Mouse (Mus musculus) embryonic facial prominence, embryonic 13.5 days (tissue): ENCODE results near the gene Olfr610. TPM values are rescaled to one million over a fixed set of nuclear protein-coding genes. Genes with fewer than 3 reads are reported as not detected.
"Not testable (repeated sequence)": the region's sequence is repeated elsewhere in the genome, so short reads cannot be mapped to it uniquely, and the experiment has no call there.

Source experiments
- ATAC-seq: fragments of 200-750 bp; cut with Nextera tagmentation; 2 replicates; pipeline ENCODE4 v1.8.0; 2017; ENCODE audit warnings: low read depth; ENCODE audit not compliant: insufficient number of reproducible peaks, insufficient read depth, low FRiP score, low TSS enrichment
- H3K27ac ChIP-seq: fragments of 300-500 bp; sonication (generic); 2 replicates; pipeline ENCODE4 v1.5.1; 2015; ENCODE audit warnings: moderate library complexity, mild to moderate bottlenecking, inconsistent platforms
- H3K27me3 ChIP-seq: fragments of 300-500 bp; sonication (generic); 2 replicates; pipeline ENCODE4 v1.6.1; 2015; ENCODE audit warnings: mild to moderate bottlenecking, inconsistent platforms
- H3K36me3 ChIP-seq: fragments of 300-500 bp; sonication (generic); 2 replicates; pipeline ENCODE4 v1.6.1; 2015; ENCODE audit warnings: mild to moderate bottlenecking, inconsistent platforms
- H3K4me1 ChIP-seq: fragments of 300-500 bp; sonication (generic); 2 replicates; pipeline ENCODE4 v1.6.1; 2015; ENCODE audit warnings: inconsistent platforms
- H3K4me2 ChIP-seq: fragments of 300-500 bp; sonication (generic); 2 replicates; pipeline ENCODE4 v1.6.1; 2015; ENCODE audit warnings: moderate library complexity, mild to moderate bottlenecking, inconsistent platforms
- H3K4me3 ChIP-seq: fragments of 300-500 bp; sonication (generic); 2 replicates; pipeline ENCODE4 v1.5.1; 2015; ENCODE audit warnings: mild to moderate bottlenecking, inconsistent platforms
- H3K9ac ChIP-seq: fragments of 300-500 bp; sonication (generic); 2 replicates; pipeline ENCODE4 v1.6.1; 2015; ENCODE audit warnings: mild to moderate bottlenecking, inconsistent platforms
- H3K9me3 ChIP-seq: fragments of 300-500 bp; sonication (generic); 2 replicates; pipeline ENCODE4 v1.6.1; 2016; ENCODE audit warnings: inconsistent platforms
- WGBS: fragments of 180-500 bp; shearing (Covaris S2); methylation state at CpG from one replicate; pipeline ENCODE4 v1.1.7; 2015; ENCODE audit warnings: mixed read lengths; 5-methylcytosine and 5-hydroxymethylcytosine counted together
- polyA plus RNA-seq: library from polyadenylated mRNA; unstranded; fragments of >200 nt; fragmentation: Nextera tagmentation; extraction: Ambion mirVana; gene quantifications from 2 replicates; pipeline ENCODE4 v1.2.1, GENCODE M21; 2015

Olfr610 gene
- polyA plus RNA-seq: not detected in 2 replicates

- Histone ChIP-seq H3K9me3 (no peaks in the 10 kb centered on the region), H3K4me2 (no peak within 1 kb of the TSS), H3K27ac (no peak within 1 kb of the TSS), H3K9ac (no peak within 1 kb of the TSS), H3K36me3 (no peaks in the 10 kb centered on the region), H3K27me3 (no peaks in the 10 kb centered on the region), H3K4me1 (no peaks in the 10 kb centered on the region), H3K4me3 (no peak within 1 kb of the TSS)
- ATAC-seq: no peak
- WGBS: 86% methylated on average over 2 of the region's 2 CpGs
These were observed at the start of gene Olfr610 for GRCm38 (mm10) chr7:103512022-103512421. Gene Olfr610, minus strand, starts transcription at chr7:103512122.

DNA sequence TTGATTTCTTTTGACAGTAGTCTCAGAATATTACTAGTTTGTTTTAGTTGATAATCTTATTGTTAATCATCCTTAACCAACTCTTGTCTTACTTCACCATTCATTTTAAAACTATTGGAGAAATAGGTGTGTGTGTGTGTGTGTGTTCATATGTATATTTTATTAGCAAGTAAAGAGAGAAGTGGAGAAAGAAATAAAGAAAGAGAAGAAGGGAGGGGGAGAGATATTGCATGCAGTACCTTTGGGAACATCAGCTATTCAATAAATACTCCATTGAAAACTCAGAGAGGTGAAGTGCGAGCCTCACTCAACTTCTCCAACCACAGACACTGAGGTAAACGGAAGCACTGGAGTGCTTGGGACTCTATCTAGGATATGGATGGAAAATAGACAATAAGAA lies 43.9 kb upstream of the Olfr610 start, which contains the start of gene Olfr615:
Gene Olfr615 (plus strand): TSS at position 301 of the 400 bp plus-strand sequence.
- H3K4me2 ChIP-seq: no peak within 1 kb of the TSS
- no peaks in the 10 kb centered on the region for H3K4me1 ChIP-seq
- no peaks in the 10 kb centered on the region for H3K9me3 ChIP-seq
- no peaks in the 10 kb centered on the region for H3K36me3 ChIP-seq
- H3K27ac ChIP-seq: no peak within 1 kb of the TSS
- H3K9ac ChIP-seq: no peak within 1 kb of the TSS
- no peaks in the 10 kb centered on the region for H3K27me3 ChIP-seq
- 78% methylated on average over 2 of the region's 2 CpGs for WGBS
- ATAC-seq: no peak
- H3K4me3 ChIP-seq: no peak within 1 kb of the TSS

GRCm38 (mm10) chr7:103547774-103548173 lies 35.9 kb upstream of the Olfr610 start, which contains the start of gene Olfr613:
Gene Olfr613, plus strand, starts transcription at chr7:103548074.
- Histone ChIP-seq H3K36me3 (no peaks in the 10 kb centered on the region), H3K9me3 (no peaks in the 10 kb centered on the region), H3K9ac (no peak within 1 kb of the TSS), H3K4me3 (no peak within 1 kb of the TSS), H3K27ac (no peak within 1 kb of the TSS), H3K4me2 (no peak within 1 kb of the TSS), H3K27me3 (no peaks in the 10 kb centered on the region), H3K4me1 (no peaks in the 10 kb centered on the region)
- ATAC-seq: no peak
- WGBS: 70% methylated on average over 2 of the region's 2 CpGs

- not testable (repeated sequence) for H3K9me3 ChIP-seq, H3K9ac ChIP-seq, ATAC-seq, H3K4me3 ChIP-seq, H3K27ac ChIP-seq, H3K36me3 ChIP-seq, H3K4me1 ChIP-seq, H3K4me2 ChIP-seq, H3K27me3 ChIP-seq
- WGBS: 81% methylated on average over 2 of the region's 2 CpGs
These were observed 30.7 kb upstream of the Olfr610 start, which contains the start of gene Olfr612 for GRCm38 (mm10) chr7:103542617-103543016. Gene Olfr612, minus strand, starts transcription at chr7:103542717.

GRCm38 (mm10) chr7:103520746-103521145 lies 8.8 kb upstream of the Olfr610 start, which contains the start of gene Olfr611:
Gene Olfr611, minus strand, starts transcription at chr7:103520846.
- not testable (repeated sequence) for H3K27me3 ChIP-seq, H3K9ac ChIP-seq, H3K4me2 ChIP-seq, H3K27ac ChIP-seq, H3K4me3 ChIP-seq, H3K9me3 ChIP-seq, H3K4me1 ChIP-seq, ATAC-seq, H3K36me3 ChIP-seq
- 59% methylated on average over 1 of the region's 1 CpGs for WGBS

DNA sequence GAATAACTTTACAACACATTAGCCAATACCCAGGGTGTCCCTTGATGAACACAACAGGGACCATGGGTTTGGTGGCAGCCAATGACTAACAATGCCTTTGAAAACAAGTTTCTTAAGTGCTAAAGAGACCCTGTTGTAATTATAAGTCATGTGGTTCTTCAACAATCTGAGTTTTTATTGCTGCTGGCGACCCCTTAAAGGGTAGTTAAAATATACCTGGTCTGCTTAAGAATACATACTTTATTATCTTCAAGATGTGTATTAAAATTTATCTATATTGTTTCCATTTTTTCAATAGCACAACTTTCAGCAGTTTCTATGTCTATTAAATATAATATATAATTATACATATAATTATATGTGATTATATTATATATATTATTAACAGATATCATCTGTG lies 14.0 kb downstream of the Olfr610 start, which contains the start of gene Olfr609:
Gene Olfr609 (minus strand): TSS at position 101 of the 400 bp plus-strand sequence.
- Histone ChIP-seq H3K4me3 (no peak within 1 kb of the TSS), H3K9ac (no peak within 1 kb of the TSS), H3K4me2 (no peak within 1 kb of the TSS), H3K27ac (no peak within 1 kb of the TSS), H3K36me3 (no peaks in the 10 kb centered on the region), H3K4me1 (no peaks in the 10 kb centered on the region), H3K9me3 (no peaks in the 10 kb centered on the region), H3K27me3 (no peaks in the 10 kb centered on the region)
- 77% methylated on average over 1 of the region's 1 CpGs for WGBS
- ATAC-seq: no peak

DNA sequence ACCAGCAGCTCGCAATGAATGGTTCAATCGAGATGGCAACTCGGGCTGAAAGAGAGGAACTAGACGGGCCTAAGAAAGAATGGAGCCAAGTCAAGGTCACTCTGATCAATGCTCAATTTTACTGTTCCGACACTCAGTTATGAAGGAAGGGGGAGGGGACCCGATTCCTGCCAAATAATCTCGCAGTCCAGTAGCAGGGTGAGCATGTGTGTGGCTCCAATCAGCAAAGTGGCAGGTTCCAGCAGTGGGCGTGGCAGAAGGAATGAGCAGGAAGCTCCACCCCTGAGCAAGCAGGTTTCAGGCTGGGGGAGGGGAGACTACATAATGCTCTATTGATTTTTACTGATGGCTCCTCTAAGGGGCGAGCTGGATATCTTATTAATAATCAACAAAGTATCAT lies 34.8 kb downstream of the Olfr610 start:
- not testable (repeated sequence) for H3K9ac ChIP-seq, H3K9me3 ChIP-seq
- WGBS: 85% methylated on average over 9 of the region's 9 CpGs

GRCm38 (mm10) chr7:103469577-103469976 lies 42.3 kb downstream of the Olfr610 start, which contains the start of gene Olfr608:
Gene Olfr608, plus strand, starts transcription at chr7:103469877.
- Histone ChIP-seq H3K27me3 (no peaks in the 10 kb centered on the region), H3K4me2 (no peak within 1 kb of the TSS), H3K4me1 (no peaks in the 10 kb centered on the region), H3K9me3 (no peaks in the 10 kb centered on the region), H3K36me3 (no peaks in the 10 kb centered on the region), H3K27ac (no peak within 1 kb of the TSS), H3K4me3 (no peak within 1 kb of the TSS), H3K9ac (no peak within 1 kb of the TSS)
- no peak for ATAC-seq

More for the DNA sequence above, 34.8 kb downstream of the Olfr610 start:
- not testable (repeated sequence) for H3K4me3 ChIP-seq, H3K27ac ChIP-seq, H3K27me3 ChIP-seq, H3K4me1 ChIP-seq, ATAC-seq, H3K36me3 ChIP-seq, H3K4me2 ChIP-seq

DNA sequence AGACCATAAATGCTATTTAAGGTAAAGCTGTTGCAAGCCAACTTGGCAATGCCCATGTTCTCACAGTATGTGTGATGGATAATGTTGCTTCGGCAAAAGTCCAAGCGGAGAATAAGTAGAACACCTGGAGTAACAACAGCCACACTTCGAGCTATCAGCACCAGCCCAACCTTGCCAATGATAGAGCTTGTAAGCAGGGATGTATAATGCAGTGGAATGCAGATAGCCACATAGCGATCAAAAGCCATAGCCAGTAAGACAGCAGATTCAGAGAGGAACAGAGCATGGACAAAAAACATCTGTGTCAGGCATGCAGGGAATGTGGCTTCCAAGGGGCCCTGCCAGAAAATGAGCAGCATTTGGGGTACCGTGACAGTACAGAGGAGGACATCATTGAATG lies 51.3 kb downstream of the Olfr610 start:
- no peak overlapping the region for H3K4me2 ChIP-seq
- H3K9ac ChIP-seq: no peak overlapping the region
- 86% methylated on average over 5 of the region's 5 CpGs for WGBS
- H3K4me3 ChIP-seq: no peak overlapping the region
- no peaks in the 10 kb centered on the region for H3K27me3 ChIP-seq
- H3K27ac ChIP-seq: no peak overlapping the region
- no peaks in the 10 kb centered on the region for H3K9me3 ChIP-seq
- H3K4me1 ChIP-seq: no peaks in the 10 kb centered on the region
- no peaks in the 10 kb centered on the region for H3K36me3 ChIP-seq
- no peak for ATAC-seq

Other genes with a start within 250 kb of the Olfr610 start
- not detected in 2 replicates for gene Olfr596, start 206.5 kb downstream of the Olfr610 start, polyA plus RNA-seq
- gene Olfr597, start 195.8 kb downstream of the Olfr610 start, polyA plus RNA-seq: not detected in 2 replicates
- gene Olfr598, start 188.6 kb downstream of the Olfr610 start, polyA plus RNA-seq: not detected in 2 replicates
- gene Olfr599, start 176.2 kb downstream of the Olfr610 start, polyA plus RNA-seq: not detected in 2 replicates
- not detected in 2 replicates for gene Olfr600, start 162.5 kb downstream of the Olfr610 start, polyA plus RNA-seq
- gene Olfr601, start 149.5 kb downstream of the Olfr610 start, polyA plus RNA-seq: not detected in 2 replicates
- not detected in 2 replicates for gene Olfr603, start 125.9 kb downstream of the Olfr610 start, polyA plus RNA-seq
- not detected in 2 replicates for gene Usp17lc, start 97.0 kb downstream of the Olfr610 start, polyA plus RNA-seq
- gene Olfr605, start 66.7 kb downstream of the Olfr610 start, polyA plus RNA-seq: not detected in 2 replicates
- gene Olfr606, start 63.1 kb downstream of the Olfr610 start, polyA plus RNA-seq: not detected in 2 replicates
- not detected in 2 replicates for gene Olfr607, start 48.0 kb downstream of the Olfr610 start, polyA plus RNA-seq
- not detected in 2 replicates for gene Olfr608, start 42.2 kb downstream of the Olfr610 start, polyA plus RNA-seq
- gene Olfr609, start 14.1 kb downstream of the Olfr610 start, polyA plus RNA-seq: not detected in 2 replicates
- gene Olfr611, start 8.7 kb upstream of the Olfr610 start, polyA plus RNA-seq: not detected in 2 replicates
- not detected in 2 replicates for gene Olfr612, start 30.6 kb upstream of the Olfr610 start, polyA plus RNA-seq
- gene Olfr613, start 36.0 kb upstream of the Olfr610 start, polyA plus RNA-seq: not detected in 2 replicates
- not detected in 2 replicates for gene Olfr615, start 44.0 kb upstream of the Olfr610 start, polyA plus RNA-seq
- not detected in 2 replicates for gene Olfr616, start 57.0 kb upstream of the Olfr610 start, polyA plus RNA-seq
- gene Olfr617, start 60.9 kb upstream of the Olfr610 start, polyA plus RNA-seq: not detected in 2 replicates
- not detected in 2 replicates for gene Olfr618, start 78.0 kb upstream of the Olfr610 start, polyA plus RNA-seq
- gene Olfr619, start 88.5 kb upstream of the Olfr610 start, polyA plus RNA-seq: not detected in 2 replicates
- not detected in 2 replicates for gene Olfr620, start 100.4 kb upstream of the Olfr610 start, polyA plus RNA-seq
- 0.18 and 0.22 TPM in 2 replicates for gene Olfr622, start 130.6 kb upstream of the Olfr610 start, polyA plus RNA-seq
- gene Olfr623, start 151.6 kb upstream of the Olfr610 start, polyA plus RNA-seq: not detected in 2 replicates
- gene Olfr624, start 159.1 kb upstream of the Olfr610 start, polyA plus RNA-seq: 0.07 and 0.08 TPM in 2 replicates
- gene Olfr625-ps1, start 170.6 kb upstream of the Olfr610 start, polyA plus RNA-seq: not detected in 2 replicates
- not detected in 2 replicates for gene Olfr243, start 202.5 kb upstream of the Olfr610 start, polyA plus RNA-seq
- gene Olfr628, start 218.3 kb upstream of the Olfr610 start, polyA plus RNA-seq: not detected in 2 replicates
- not detected in 2 replicates for gene Olfr629, start 232.8 kb upstream of the Olfr610 start, polyA plus RNA-seq
- gene Olfr630, start 245.2 kb upstream of the Olfr610 start, polyA plus RNA-seq: not detected in 2 replicates